Mouse (Mus musculus) C2C12 (cell line): ENCODE results near the gene Gm48552. TPM values are rescaled to one million over a fixed set of nuclear protein-coding genes. Genes with fewer than 3 reads are reported as not detected.

ENCODE experiments used
- H3K27me3 ChIP-seq: one replicate; pipeline ENCODE4 v1.6.1; 2011; ENCODE audit not compliant: control insufficient read depth, insufficient read depth, insufficient read length
- H3K36me3 ChIP-seq: one replicate; pipeline ENCODE4 v1.6.1; 2011; ENCODE audit not compliant: control insufficient read depth, insufficient read depth
- H3K4me3 ChIP-seq: one replicate; pipeline ENCODE4 v1.5.1; 2011; ENCODE audit warnings: mild to moderate bottlenecking, control low read depth; ENCODE audit not compliant: poor library complexity, insufficient read depth, severe bottlenecking
- H3K79me2 ChIP-seq: one replicate; pipeline ENCODE4 v1.6.1; 2011; ENCODE audit not compliant: control insufficient read depth, insufficient read depth
- H3K79me3 ChIP-seq: one replicate; pipeline ENCODE4 v1.6.1; 2011; ENCODE audit warnings: low read depth, control low read depth
- H3ac ChIP-seq: one replicate; pipeline ENCODE3; 2011; ENCODE audit warnings: low read depth; ENCODE audit not compliant: control insufficient read depth, insufficient read length
- CEBPB ChIP-seq: IDR thresholded peaks from one replicate; pipeline ENCODE4 v1.6.1; 2011; ENCODE audit warnings: low read depth, mild to moderate bottlenecking, control low read depth, moderate library complexity
- CTCF ChIP-seq: IDR thresholded peaks from one replicate; pipeline ENCODE4 v1.5.1; 2011; ENCODE audit not compliant: control insufficient read depth, insufficient read depth, insufficient read length
- FOSL1 ChIP-seq: IDR thresholded peaks from one replicate; pipeline ENCODE4 v1.8.0; 2011; ENCODE audit warnings: mild to moderate bottlenecking, low read length; ENCODE audit not compliant: poor library complexity, insufficient read depth, severe bottlenecking
- MAX ChIP-seq: IDR thresholded peaks from one replicate; pipeline ENCODE4 v1.6.1; 2011; ENCODE audit warnings: mild to moderate bottlenecking, control low read depth
- MYOD1 ChIP-seq: IDR thresholded peaks from one replicate; pipeline ENCODE4 v1.6.1; 2011; ENCODE audit warnings: low read depth; ENCODE audit not compliant: control insufficient read depth, insufficient read length
- MYOG ChIP-seq: IDR thresholded peaks from one replicate; pipeline ENCODE4 v1.6.1; 2011; ENCODE audit not compliant: control insufficient read depth, insufficient read length; ENCODE audit errors: extremely low read depth
- USF1 ChIP-seq: IDR thresholded peaks from one replicate; pipeline ENCODE4 v1.6.1; 2011; ENCODE audit warnings: low read depth, mild to moderate bottlenecking, control low read depth, moderate library complexity
- polyA plus RNA-seq: library from polyadenylated mRNA; unstranded; fragments of >200 nt; fragmentation: generic; extraction: Trizol; gene quantifications from one replicate; pipeline ENCODE4 v1.2.1, GENCODE M21; 2012; ENCODE audit warnings: missing spikeins

Gene Gm48552
- polyA plus RNA-seq, 1 experiment: 0.20 TPM

DNA sequence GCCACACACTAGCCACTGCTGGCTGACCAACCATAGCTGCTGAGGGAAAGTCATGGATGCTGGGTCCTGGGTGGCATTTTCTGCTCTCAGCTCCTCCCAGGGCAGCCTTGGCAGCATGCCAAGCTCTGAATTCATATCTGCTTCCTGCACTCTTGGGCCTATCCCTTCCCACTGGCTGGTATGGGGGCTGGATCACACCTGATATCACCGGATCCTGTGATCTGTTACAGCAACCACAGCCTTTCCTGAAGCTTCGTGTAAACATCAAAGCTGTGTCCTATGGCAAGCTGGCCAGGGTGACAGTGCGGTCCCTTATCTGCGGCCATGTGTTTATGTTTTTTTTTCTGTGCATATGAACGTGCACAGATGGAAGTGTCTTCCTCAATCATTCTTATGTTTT lies 6.8 kb upstream of the Gm48552 start:
- peaks cover 35% of the 10 kb centered on the region for H3K79me3 ChIP-seq
- H3K79me2 ChIP-seq: peaks cover 41% of the 10 kb centered on the region
- H3K36me3 ChIP-seq: peaks cover 10% of the 10 kb centered on the region
- H3K27me3 ChIP-seq: no peaks in the 10 kb centered on the region
- H3K4me3 ChIP-seq: no peak overlapping the region
- TF ChIP-seq MAX (no peak), CTCF (no peak), MYOG (no peak), CEBPB (no peak), FOSL1 (no peak), MYOD1 (no peak), USF1 (no peak)
- no peak overlapping the region for H3ac ChIP-seq

- Histone ChIP-seq H3K79me2 (peaks cover 33% of the 10 kb centered on the region), H3K79me3 (peaks cover 25% of the 10 kb centered on the region), H3K27me3 (no peaks in the 10 kb centered on the region), H3K4me3 (peak within 1 kb of the TSS; percentile 100), H3ac (peak within 1 kb of the TSS; percentile 89), H3K36me3 (peaks cover 28% of the 10 kb centered on the region)
- TF ChIP-seq MAX (peak; percentile 89), FOSL1 (no peak), USF1 (peak; percentile 100)
Measured at GRCm38 (mm10) chr10:81383802-81384604, 4.8 kb upstream of the Gm48552 start, which contains the start of the genes Dohh and Gm48551. TSS of gene Dohh (plus strand) at chr10:81384428. TSS of gene Gm48551 (plus strand) at chr10:81384466.

- Histone ChIP-seq H3K4me3 (peak overlapping the region; percentile 100), H3K27me3 (no peaks in the 10 kb centered on the region), H3K79me2 (peaks cover 33% of the 10 kb centered on the region), H3K79me3 (peaks cover 25% of the 10 kb centered on the region), H3K36me3 (peaks cover 33% of the 10 kb centered on the region), H3ac (peak overlapping the region; percentile 89)
- TF ChIP-seq CEBPB: no peak
- TF ChIP-seq FOSL1: no peak
- TF ChIP-seq USF1: no peak
- no peak for TF ChIP-seq CTCF
- no peak for TF ChIP-seq MAX
- no peak for TF ChIP-seq MYOG
- no peak for TF ChIP-seq MYOD1
Measured at GRCm38 (mm10) chr10:81384605-81384982, 4.2 kb upstream of the Gm48552 start.

GRCm38 (mm10) chr10:81385603-81386306 lies 3.0 kb upstream of the Gm48552 start:
- peaks cover 33% of the 10 kb centered on the region for H3K79me2 ChIP-seq
- peak overlapping the region; percentile 100 for H3K4me3 ChIP-seq
- peaks cover 25% of the 10 kb centered on the region for H3K79me3 ChIP-seq
- peaks cover 34% of the 10 kb centered on the region for H3K36me3 ChIP-seq
- no peaks in the 10 kb centered on the region for H3K27me3 ChIP-seq
- peak overlapping the region; percentile 89 for H3ac ChIP-seq
- TF ChIP-seq CEBPB: no peak
- TF ChIP-seq MYOG: no peak

DNA sequence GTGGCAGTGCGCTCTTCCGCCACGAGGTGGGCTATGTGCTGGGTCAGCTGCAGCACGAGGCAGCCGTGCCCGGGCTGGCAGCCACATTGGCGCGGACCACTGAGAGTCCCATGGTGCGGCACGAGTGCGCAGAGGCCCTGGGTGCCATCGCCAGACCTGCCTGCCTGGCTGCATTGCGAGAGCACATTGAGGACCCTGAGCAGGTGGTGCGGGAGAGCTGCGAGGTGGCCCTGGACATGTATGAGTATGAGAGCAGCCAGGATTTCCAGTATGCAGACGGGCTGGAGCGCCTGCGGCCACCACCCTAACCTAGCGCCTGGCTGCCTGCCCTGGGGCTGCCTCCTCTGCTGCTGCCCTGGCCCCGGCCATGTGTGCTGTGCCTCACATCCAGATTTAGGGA lies 1.1 kb upstream of the Gm48552 start:
- TF ChIP-seq MYOD1: no peak
- no peak for TF ChIP-seq USF1
- TF ChIP-seq FOSL1: no peak
- no peak for TF ChIP-seq MYOG
- TF ChIP-seq CTCF: no peak
- no peak for TF ChIP-seq MAX
- TF ChIP-seq CEBPB: no peak
- peaks cover 25% of the 10 kb centered on the region for H3K79me3 ChIP-seq

More for the DNA sequence above, 1.1 kb upstream of the Gm48552 start:
- Histone ChIP-seq H3ac (no peak overlapping the region), H3K79me2 (peaks cover 33% of the 10 kb centered on the region), H3K27me3 (no peaks in the 10 kb centered on the region), H3K4me3 (no peak overlapping the region), H3K36me3 (peaks cover 34% of the 10 kb centered on the region)
